Mouse (Mus musculus): Measurements from ENCODE around the gene Pdx1.

Pdx1 gene

DNA sequence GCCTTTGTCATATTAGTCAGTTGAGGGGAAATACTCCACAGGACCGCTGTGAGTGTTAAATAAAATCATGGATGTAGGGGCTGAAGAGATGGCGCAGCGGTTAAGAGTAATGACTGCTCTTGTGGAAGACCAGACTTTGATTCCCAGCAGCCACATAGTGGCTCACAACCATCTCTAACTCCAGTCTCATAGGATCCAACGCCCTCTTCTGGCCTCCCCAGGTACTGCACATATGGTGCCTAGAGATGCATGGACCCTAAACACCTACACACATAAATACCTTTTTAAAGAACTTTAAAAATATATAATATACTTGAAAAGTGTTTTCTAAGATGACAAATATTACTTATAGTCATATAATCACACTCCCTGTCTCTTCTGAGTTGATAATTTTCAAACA, 14.6 kb downstream of the Pdx1 start:
- no peak for DNase-seq (ENCODE audit: low spot score)

DNA sequence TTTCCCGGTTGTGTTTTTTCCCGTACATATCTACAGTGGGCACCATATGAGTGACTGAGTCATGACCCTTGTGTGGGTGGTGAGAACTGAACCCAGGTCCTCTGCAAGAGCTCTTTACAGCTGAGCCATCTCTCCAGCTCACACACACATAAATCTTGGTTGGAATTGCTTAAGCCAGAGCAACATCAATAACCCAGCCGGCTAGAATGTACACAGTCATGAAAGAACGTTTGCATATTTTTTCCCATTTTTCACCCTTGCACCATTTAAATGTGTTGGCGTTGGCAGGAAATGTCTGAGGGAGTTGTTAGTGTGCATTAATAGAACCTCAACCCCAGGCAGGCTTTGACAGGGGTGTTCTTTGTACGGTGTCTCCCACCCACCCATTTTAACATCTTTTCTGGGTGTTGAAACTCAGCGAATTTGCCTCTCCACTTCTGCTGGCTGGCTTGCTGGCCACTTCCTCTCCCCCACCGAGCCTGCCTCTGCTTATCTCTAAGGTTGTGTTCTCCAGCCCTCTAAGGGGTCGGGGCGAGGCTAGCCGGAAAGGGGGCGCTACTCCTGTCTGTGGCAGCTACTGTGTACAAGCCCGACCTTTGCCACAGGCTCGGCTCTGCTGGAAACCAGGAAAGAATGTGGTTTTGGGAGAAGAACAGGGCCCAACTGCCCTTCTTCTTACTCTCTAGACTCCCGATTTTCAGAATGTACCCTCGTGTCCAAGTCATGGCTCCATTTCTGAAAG, 22.2 kb downstream of the Pdx1 start:
- no peak for DNase-seq (ENCODE audit: low spot score)

- DNase-seq (ENCODE audit: low spot score) = no peak
These were observed 22.9 kb downstream of the Pdx1 start for GRCm38 (mm10) chr5:147292506-147293120.

DNA sequence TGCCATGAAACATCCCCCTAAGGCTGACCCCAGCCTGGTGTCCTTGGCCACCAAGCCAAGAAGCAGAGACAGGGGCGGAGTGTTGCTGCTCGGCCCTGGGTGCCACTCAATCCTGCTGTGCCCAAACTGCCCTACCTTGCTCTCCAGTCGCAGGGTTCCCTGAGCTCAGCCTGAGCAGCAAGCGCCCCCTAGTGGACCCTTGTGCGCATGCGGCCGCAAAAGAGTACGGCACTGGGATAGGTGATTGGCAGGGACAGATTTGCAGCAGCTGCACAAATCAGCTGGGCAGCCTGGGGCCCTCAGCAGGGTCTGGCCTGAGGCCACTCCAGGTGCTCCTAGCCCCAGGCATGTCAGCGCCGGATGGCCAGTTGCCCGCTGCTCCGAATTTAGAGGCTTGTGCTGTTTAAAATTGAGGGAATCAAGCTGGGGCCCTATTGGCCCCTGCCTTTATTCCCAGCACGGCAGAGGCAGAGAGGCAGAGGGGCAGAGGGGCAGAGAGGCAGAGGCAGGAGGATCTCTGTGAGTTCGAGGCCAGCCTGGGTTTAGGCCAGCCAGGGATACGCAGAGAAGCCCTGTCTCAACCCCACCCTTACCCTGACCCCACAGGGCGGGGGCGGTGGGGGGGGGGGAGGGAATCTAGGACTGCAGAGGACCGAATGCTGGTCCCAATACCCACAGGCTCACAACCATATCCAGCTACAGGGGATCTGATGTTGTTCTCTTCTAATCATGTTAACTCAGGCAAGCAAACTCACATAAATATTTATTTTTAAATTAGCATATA, 23.6 kb downstream of the Pdx1 start:
- DNase-seq (ENCODE audit: low spot score) = peak; percentile 67

DNA sequence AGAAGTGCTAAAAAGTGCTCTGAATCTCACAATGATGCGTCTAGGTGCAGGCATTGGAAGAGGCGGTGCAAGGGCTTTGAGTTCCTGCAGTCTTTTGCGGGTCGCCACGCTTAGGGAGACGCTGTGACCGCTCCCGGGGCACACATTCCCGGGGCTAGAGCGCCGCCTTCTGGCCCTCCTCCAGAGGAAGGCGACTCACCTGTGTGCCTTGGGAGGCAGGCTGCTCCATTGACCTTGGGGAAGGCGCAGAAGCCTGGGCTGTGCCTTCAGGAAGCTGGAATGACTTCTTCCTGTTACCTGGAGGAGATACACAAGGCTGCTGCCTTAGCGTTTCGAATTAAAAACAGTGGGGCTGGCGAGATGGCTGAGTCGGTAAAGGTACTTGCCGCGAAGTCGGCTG, 24.4 kb downstream of the Pdx1 start:
- DNase-seq (ENCODE audit: low spot score) = no peak

- DNase-seq (ENCODE audit: low spot score) = no peak
These were observed 27.5 kb downstream of the Pdx1 start for GRCm38 (mm10) chr5:147297249-147297648.

DNA sequence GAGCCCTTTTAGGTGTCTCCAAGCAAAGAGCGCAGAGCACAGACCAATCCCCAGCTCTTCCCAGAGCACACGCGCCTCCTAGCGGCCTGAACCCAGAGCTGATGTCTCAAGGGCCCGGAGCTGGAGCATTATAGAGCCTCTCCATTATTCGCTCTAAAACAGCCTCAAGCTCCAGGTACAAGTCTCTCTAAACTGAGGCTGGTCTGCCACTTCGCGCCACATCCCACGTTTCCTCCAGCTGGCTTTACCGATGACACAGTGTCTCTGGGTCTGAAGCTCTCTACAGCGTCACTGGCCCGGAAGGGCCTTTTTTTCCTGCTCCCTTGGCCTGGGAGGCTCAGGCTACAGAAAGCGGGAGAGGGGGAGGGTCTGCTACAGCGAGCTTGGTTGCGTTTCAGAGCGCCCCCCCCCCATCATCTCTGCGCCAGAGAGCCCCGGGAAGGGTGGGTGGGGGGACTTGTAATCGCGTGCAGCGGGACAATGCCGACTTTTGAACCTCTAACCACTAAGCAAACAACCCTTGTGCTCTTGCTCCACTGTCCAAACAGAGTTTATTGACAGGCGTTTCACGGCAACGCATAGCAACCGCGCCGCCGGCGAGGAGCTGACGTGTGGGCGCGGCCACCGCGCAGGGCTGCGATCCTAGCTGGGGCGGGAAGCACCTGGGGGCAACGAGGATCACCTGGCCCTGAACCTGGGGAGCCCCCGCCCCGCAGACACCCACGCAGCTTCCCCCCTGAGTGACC, 29.7 kb downstream of the Pdx1 start:
- peak; percentile 50 for DNase-seq (ENCODE audit: low spot score)

DNA sequence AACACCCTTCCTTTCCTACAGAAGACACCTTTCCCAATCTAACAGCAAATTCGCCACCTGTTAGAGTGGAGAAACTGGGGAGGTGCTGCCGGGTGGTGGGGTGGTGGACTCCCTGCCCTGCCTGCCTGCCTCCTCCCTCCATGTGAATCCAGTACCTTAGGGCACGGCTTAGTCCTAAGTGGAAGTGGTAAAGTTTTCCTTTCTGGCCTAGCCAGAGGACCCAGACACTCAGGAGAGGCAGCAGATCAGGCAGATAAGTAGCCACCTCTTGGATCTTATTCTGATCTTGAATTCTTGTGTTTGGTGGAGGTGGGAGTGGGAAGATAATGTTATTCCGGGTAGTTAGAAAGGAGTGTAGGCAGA, 30.2 kb downstream of the Pdx1 start:
- no peak for DNase-seq (ENCODE audit: low spot score)

DNA sequence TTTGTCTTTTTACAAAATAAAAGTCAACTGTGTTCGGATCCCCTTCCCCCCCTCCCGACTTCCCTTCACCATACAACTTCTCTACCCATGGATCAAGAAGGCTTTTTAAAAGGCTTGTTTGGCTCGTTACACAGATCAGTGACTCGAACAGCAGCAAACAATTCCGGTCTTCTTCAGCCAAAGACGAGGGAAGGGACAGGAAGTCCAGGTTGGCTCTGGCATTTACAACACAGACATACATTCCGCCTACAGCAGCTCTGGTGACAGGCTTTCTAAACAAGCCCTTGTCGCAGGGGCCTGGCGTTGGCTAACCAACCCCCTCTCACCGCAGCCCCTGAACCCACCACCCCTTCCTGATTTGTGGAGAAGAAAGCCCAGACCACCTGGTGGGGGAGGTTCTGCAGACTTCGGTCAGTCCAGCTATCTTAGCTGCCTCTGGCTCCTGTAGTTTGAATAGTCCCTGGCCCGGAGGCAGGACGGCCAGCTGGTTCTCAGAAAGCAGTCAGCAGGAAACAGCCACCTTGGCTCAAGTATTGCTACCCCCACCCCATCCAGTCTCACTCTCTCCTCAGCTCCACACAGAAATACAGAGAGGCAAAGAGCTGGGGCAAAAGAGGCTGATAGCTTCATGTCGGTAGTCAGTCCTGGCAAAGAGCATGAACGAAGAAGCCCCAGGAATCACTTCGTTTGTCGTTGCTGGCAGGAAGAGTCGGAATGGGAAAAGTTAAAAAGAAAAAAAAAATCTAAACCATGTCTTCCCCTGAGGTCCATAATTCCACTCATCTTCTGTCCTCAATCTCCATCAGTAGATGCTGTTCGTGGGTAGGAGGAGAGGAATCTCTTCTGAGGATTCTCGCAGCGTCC, 31.4 kb downstream of the Pdx1 start:
- DNase-seq (ENCODE audit: low spot score) = no peak

GRCm38 (mm10) chr5:147301781-147302070, 32.0 kb downstream of the Pdx1 start:
- no peak for DNase-seq (ENCODE audit: low spot score)

DNA sequence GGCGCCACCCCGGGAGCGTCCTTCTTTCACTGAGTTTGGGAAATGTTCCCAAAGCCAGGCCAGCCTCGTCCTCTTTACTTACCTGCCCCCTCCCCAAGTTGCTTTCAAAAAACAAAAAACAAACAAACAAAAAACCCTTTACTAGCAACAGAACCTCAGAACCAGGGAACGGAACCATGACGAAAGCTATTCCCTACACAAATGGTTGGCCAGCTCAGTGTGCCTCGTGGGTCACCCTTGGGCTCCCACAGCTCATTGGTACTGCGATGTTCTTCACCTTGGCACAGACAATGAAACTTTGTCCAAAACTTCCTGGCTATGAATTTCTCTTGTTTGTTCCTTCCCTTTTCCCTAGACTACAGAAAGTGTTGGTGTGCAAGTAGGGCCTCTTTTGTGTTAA, 32.4 kb downstream of the Pdx1 start:
- no peak for DNase-seq (ENCODE audit: low spot score)

- no peak for DNase-seq (ENCODE audit: low spot score)
These were observed 33.1 kb downstream of the Pdx1 start for GRCm38 (mm10) chr5:147302746-147303400.

- no peak for DNase-seq (ENCODE audit: low spot score)
These were observed 34.8 kb downstream of the Pdx1 start for GRCm38 (mm10) chr5:147304276-147305155.

DNA sequence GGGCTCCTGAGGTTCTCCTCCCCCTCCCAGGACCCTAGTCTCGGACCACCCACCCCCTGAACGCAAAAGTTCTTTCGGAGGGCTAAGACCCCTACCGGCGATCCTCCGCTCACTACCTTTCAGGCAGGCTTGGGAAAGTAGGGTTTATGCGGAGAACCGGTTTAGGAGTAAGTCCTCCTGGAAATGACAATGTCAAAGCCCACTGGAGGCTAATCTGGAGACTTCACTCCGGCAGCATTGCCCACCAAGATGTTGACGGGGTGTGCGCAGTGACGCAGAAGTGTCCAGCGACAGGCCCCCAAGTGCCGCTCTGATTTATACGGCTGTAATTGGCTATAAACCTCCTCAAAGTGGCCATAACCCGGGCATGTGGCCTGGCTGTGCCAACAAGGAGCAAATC, 35.4 kb downstream of the Pdx1 start:
- no peak for DNase-seq (ENCODE audit: low spot score)

- DNase-seq (ENCODE audit: low spot score) = no peak
These were observed 36.3 kb downstream of the Pdx1 start for GRCm38 (mm10) chr5:147305856-147306637.

- DNase-seq (ENCODE audit: low spot score) = no peak
These were observed 37.1 kb downstream of the Pdx1 start, which contains the start of gene Cdx2 for GRCm38 (mm10) chr5:147306638-147307397. Gene Cdx2, minus strand, starts transcription at chr5:147307270.

- no peak for DNase-seq (ENCODE audit: low spot score)
These were observed 37.6 kb downstream of the Pdx1 start for GRCm38 (mm10) chr5:147307398-147307785.

DNA sequence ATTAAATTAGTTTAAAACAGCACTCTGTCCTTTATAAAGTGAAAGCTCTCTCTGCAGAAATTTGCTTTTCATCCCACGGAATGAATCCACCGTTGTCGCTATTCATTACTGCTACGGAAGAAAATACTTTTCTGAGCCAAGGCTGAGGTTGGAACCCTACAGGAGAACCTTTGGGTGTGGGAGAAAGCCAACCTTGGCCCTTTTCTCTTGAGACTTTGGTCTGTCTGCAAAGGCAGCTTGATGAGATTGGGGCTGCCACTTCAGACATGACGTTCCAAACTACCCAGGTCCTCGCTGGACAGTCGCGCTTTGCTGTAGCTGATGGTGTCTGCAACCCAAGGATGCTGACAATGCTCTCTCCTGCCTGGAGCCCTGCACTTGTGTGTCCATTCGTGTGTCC, 38.7 kb downstream of the Pdx1 start:
- DNase-seq (ENCODE audit: low spot score) = no peak

DNA sequence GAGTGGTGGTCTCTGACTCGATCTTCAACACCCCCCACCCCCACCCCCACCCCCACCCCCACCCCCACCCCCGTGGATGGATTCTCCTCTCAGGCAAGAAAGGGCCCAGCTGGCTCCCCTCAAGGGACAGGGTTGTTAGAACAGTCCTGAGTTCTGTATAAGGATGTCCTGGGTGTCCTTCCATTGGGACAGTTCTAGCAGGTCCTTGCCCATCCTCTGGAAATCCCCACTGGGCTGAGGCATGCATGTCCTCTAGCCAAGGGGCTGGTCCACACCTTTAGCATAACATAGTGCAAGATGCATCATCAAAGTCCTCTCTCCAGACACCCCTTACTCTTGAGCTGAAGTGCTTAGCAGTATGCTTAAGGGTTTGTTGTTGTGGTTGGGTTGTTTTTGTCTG, 40.0 kb downstream of the Pdx1 start:
- DNase-seq (ENCODE audit: low spot score) = no peak

Data from urinary bladder, postnatal 14 days (tissue).